8 mouse cellular contexts compared by ENCODE assay signal in the genomic region with DNA sequence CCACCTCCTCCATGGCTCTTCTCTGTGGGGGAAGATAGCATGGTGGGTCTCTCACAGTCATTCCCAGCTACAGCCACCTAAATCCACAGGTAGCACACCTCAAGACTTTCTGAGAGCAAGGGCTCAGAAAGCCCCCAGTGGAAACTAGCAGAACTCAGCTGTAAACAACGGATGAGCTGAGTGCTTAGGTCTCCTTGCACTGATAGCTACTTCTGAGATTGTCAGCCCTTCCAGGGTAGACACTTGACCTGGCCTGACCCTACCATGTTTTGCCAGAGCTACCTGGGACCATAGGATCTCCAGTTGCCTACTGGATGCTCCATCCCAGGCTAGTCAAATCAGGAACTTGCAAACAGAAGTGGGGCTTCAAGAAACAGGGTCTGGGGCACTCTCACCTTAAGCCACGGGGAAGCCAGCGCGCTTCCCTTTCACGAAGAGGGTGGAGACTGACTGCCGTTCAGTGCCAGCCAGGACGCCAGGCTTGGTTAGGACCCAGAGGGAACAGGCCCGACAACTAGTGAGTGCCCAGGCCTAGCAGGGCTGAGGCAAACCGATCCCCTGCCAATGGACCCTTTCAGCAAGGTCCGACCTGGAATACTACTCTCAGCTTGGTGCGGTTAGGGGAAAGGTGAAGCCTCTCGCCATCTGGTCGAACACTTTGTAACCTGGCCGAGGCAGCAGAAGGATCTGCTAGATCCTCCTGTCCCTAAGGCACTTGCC. TPM values are rescaled to one million over a fixed set of nuclear protein-coding genes. Genes with fewer than 3 reads are reported as not detected.
DNase-seq lines count a peak whose midpoint lies in the region; ATAC-seq and TF ChIP-seq lines count a peak whose summit lies in the region.

No protein-coding gene starts in this region.

- peak overlapping the region; percentile 95 for H3K4me3 ChIP-seq in gastrocnemius, adult 2 months
- peak overlapping the region; percentile 96 for H3K4me3 ChIP-seq in E14TG2a.4 (replicated peaks; ENCODE audit: low read length)
- peak overlapping the region; percentile 91 for H3K4me3 ChIP-seq in embryonic facial prominence, embryonic 14.5 days (ENCODE audit: low read depth, low read length)
- peak overlapping the region; percentile 89 for H3K4me3 ChIP-seq in intestine, embryonic 14.5 days (ENCODE audit: low read depth, low read length)

- peaks cover 84% of the 10 kb centered on the region for H3K4me1 ChIP-seq in E14TG2a.4 (replicated peaks; ENCODE audit: low read depth, low read length)
- H3K4me1 ChIP-seq in embryonic facial prominence, embryonic 14.5 days (ENCODE audit: control insufficient read depth, insufficient read depth, low read length): peaks cover 25% of the 10 kb centered on the region
- H3K4me1 ChIP-seq in intestine, embryonic 14.5 days (replicated peaks; ENCODE audit: control insufficient read depth, insufficient read depth, low read length): peaks cover 27% of the 10 kb centered on the region

- under 1% methylated on average over 12 of the region's 14 CpGs for WGBS in embryonic facial prominence, embryonic 14.5 days
- WGBS in intestine, embryonic 14.5 days: under 1% methylated on average over 14 of the region's 14 CpGs

- peak overlapping the region; percentile 86 for H3K4me2 ChIP-seq in embryonic facial prominence, embryonic 14.5 days (ENCODE audit: low read depth, low read length)
- H3K4me2 ChIP-seq in intestine, embryonic 14.5 days (ENCODE audit: low read length): peak overlapping the region; percentile 98

- no peak for ATAC-seq in embryonic facial prominence, embryonic 14.5 days (ENCODE audit: low read depth)
- ATAC-seq in intestine, embryonic 14.5 days (replicated peaks; ENCODE audit: low FRiP score, low TSS enrichment, low read depth): no peak

- intact Hi-C loops in gastrocnemius, adult 2 months (cut with DNase I): no loop called here

- H3K9ac ChIP-seq in embryonic facial prominence, embryonic 14.5 days (ENCODE audit: low read depth, low read length): peak overlapping the region; percentile 89
- peak overlapping the region; percentile 86 for H3K9ac ChIP-seq in intestine, embryonic 14.5 days (ENCODE audit: low read length)

- no peaks in the 10 kb centered on the region for H3K9me3 ChIP-seq in E14TG2a.4 (ENCODE audit: low read length)
- H3K9me3 ChIP-seq in embryonic facial prominence, embryonic 14.5 days (ENCODE audit: control insufficient read depth, low read length): no peaks in the 10 kb centered on the region
- no peaks in the 10 kb centered on the region for H3K9me3 ChIP-seq in intestine, embryonic 14.5 days (ENCODE audit: control insufficient read depth, low read length)

- H3K27ac ChIP-seq in gastrocnemius, adult 2 months: peak overlapping the region; percentile 85
- H3K27ac ChIP-seq in embryonic facial prominence, embryonic 14.5 days (replicated peaks; ENCODE audit: low read depth, low read length): peak overlapping the region; percentile 98
- peak overlapping the region; percentile 98 for H3K27ac ChIP-seq in intestine, embryonic 14.5 days (ENCODE audit: low read depth)

- TF ChIP-seq CTCF in gastrocnemius, adult 2 months (IDR thresholded peaks at IDR 0.05): no peak
- no peak for TF ChIP-seq CTCF in E14TG2a.4 (conservative IDR thresholded peaks at IDR 0.05; ENCODE audit: low read length)

- no peaks in the 10 kb centered on the region for H3K27me3 ChIP-seq in E14TG2a.4 (ENCODE audit: insufficient read depth, low read length)
- H3K27me3 ChIP-seq in embryonic facial prominence, embryonic 14.5 days (replicated peaks; ENCODE audit: control insufficient read depth, insufficient read depth, low read length): no peaks in the 10 kb centered on the region
- no peaks in the 10 kb centered on the region for H3K27me3 ChIP-seq in intestine, embryonic 14.5 days (replicated peaks; ENCODE audit: control insufficient read depth, insufficient read depth, low read length)

- DNase-seq in gastrocnemius, adult 2 months: no peak
- DNase-seq in gastrocnemius, adult 18-20 months (ENCODE audit: low spot score): no peak
- peak; percentile 14 for DNase-seq in embryonic facial prominence, embryonic 14.5 days (ENCODE audit: low spot score)
- DNase-seq in intestine, embryonic 14.5 days (ENCODE audit: low spot score): no peak
- peak; percentile 27 for DNase-seq in lung, postnatal 14 days
- DNase-seq in thymus, postnatal 25 days: peak; percentile 31
- no peak for DNase-seq in layer of hippocampus, postnatal 25 days (ENCODE audit: extremely low spot score in 1 of 2, low spot score in 1 of 2)

- peaks cover 52% of the 10 kb centered on the region for H3K36me3 ChIP-seq in E14TG2a.4 (ENCODE audit: insufficient read depth, low read length)
- H3K36me3 ChIP-seq in embryonic facial prominence, embryonic 14.5 days (ENCODE audit: control insufficient read depth, insufficient read depth, low read length): peaks cover 52% of the 10 kb centered on the region
- H3K36me3 ChIP-seq in intestine, embryonic 14.5 days (ENCODE audit: control insufficient read depth, insufficient read depth, low read length): peaks cover 43% of the 10 kb centered on the region

RNA-seq across cellular contexts. Expression of gene Fasn, which starts 1.4 kb away (rescaled TPM):
- 10 to 100 TPM in 1 of 2 experiments, 1 to 10 TPM in 1; 6.8 to 20.0 TPM for total RNA-seq in gastrocnemius, adult 2 months (2021)
- 10 to 100 TPM; 11.4 to 17.1 TPM for total RNA-seq in gastrocnemius, adult 18-20 months (2021)
- polyA plus RNA-seq in embryonic facial prominence, embryonic 14.5 days (2014; fragmentation: Nextera tagmentation; extraction: Ambion mirVana): 67.2 and 77.4 TPM in 2 replicates
- polyA plus RNA-seq in intestine, embryonic 14.5 days (2014; fragmentation: Nextera tagmentation; extraction: Ambion mirVana): 106 and 115 TPM in 2 replicates
- total RNA-seq in layer of hippocampus, postnatal 25 days (2021): 100 to 1,000 TPM; 191 to 198 TPM

RNA-seq across cellular contexts. Expression of gene Dus1l, which starts 26.8 kb away (rescaled TPM):
- total RNA-seq in gastrocnemius, adult 2 months (2021): 10 to 100 TPM; 31.2 to 31.5 TPM
- total RNA-seq in gastrocnemius, adult 18-20 months (2021): 10 to 100 TPM; 27.6 to 28.6 TPM
- 51.0 and 63.8 TPM in 2 replicates for polyA plus RNA-seq in embryonic facial prominence, embryonic 14.5 days (2014; fragmentation: Nextera tagmentation; extraction: Ambion mirVana)
- polyA plus RNA-seq in intestine, embryonic 14.5 days (2014; fragmentation: Nextera tagmentation; extraction: Ambion mirVana): 83.0 and 89.8 TPM in 2 replicates
- total RNA-seq in layer of hippocampus, postnatal 25 days (2021): 10 to 100 TPM; 45.7 to 50.0 TPM

RNA-seq across cellular contexts. Expression of gene Gps1, which starts 38.9 kb away (rescaled TPM):
- 10 to 100 TPM; 57.9 to 65.2 TPM for total RNA-seq in gastrocnemius, adult 2 months (2021)
- 10 to 100 TPM; 62.5 to 63.3 TPM for total RNA-seq in gastrocnemius, adult 18-20 months (2021)
- polyA plus RNA-seq in embryonic facial prominence, embryonic 14.5 days (2014; fragmentation: Nextera tagmentation; extraction: Ambion mirVana): 207 and 219 TPM in 2 replicates
- 221 and 245 TPM in 2 replicates for polyA plus RNA-seq in intestine, embryonic 14.5 days (2014; fragmentation: Nextera tagmentation; extraction: Ambion mirVana)
- total RNA-seq in layer of hippocampus, postnatal 25 days (2021): 100 to 1,000 TPM; 147 to 153 TPM

RNA-seq across cellular contexts. Expression of gene Rfng, which starts 39.0 kb away (rescaled TPM):
- total RNA-seq in gastrocnemius, adult 2 months (2021): 10 to 100 TPM; 11.7 to 14.1 TPM
- total RNA-seq in gastrocnemius, adult 18-20 months (2021): 10 to 100 TPM; 12.6 to 13.0 TPM
- 32.5 and 36.9 TPM in 2 replicates for polyA plus RNA-seq in embryonic facial prominence, embryonic 14.5 days (2014; fragmentation: Nextera tagmentation; extraction: Ambion mirVana)
- polyA plus RNA-seq in intestine, embryonic 14.5 days (2014; fragmentation: Nextera tagmentation; extraction: Ambion mirVana): 23.8 and 28.3 TPM in 2 replicates
- total RNA-seq in layer of hippocampus, postnatal 25 days (2021): 10 to 100 TPM; 68.8 to 74.1 TPM

Comparison
In these comparisons a context has a peak if more than half of its experiments do, and no peak if none do; other contexts are left out.
1. DNase-seq: peak in embryonic facial prominence, embryonic 14.5 days (single experiment), lung, postnatal 14 days (single experiment) and thymus, postnatal 25 days (single experiment); none in gastrocnemius, adult 2 months (single experiment), gastrocnemius, adult 18-20 months (single experiment), intestine, embryonic 14.5 days (single experiment) and layer of hippocampus, postnatal 25 days (0 of 2).
2. RNA of gene Fasn, which starts 1.4 kb away (total RNA-seq): 191 to 198 TPM in layer of hippocampus, postnatal 25 days; 6.8 to 20.0 TPM in gastrocnemius, adult 2 months and 11.4 to 17.1 TPM in gastrocnemius, adult 18-20 months; every median in the first group is over 4 times any median in the second.
3. Peak in every context shown above with its lines, with median percentiles within 50 percentile points of each other: H3K27ac ChIP-seq and H3K4me3 ChIP-seq.